Mouse (Mus musculus) forebrain, embryonic 16.5 days (tissue): ENCODE results near the gene Asb3. TPM values are rescaled to one million over a fixed set of nuclear protein-coding genes. Genes with fewer than 3 reads are reported as not detected.
"Not testable (repeated sequence)": the region's sequence is repeated elsewhere in the genome, so short reads cannot be mapped to it uniquely, and the experiment has no call there.

Experiments used
- ATAC-seq: fragments of 200-750 bp; cut with Nextera tagmentation; 2 replicates; pipeline ENCODE4 v1.8.0; 2017; ENCODE audit warnings: mild to moderate bottlenecking, moderate library complexity
- H3K27ac ChIP-seq: fragments of 300-500 bp; sonication (generic); 2 replicates; pipeline ENCODE4 v1.5.1; 2014; ENCODE audit warnings: low read length, control low read depth
- H3K27me3 ChIP-seq: fragments of 300-500 bp; sonication (generic); replicated peaks from 2 replicates; pipeline ENCODE4 v1.6.1; 2014; ENCODE audit warnings: low read length; ENCODE audit not compliant: control insufficient read depth, insufficient read depth
- H3K36me3 ChIP-seq: fragments of 300-500 bp; sonication (generic); 2 replicates; pipeline ENCODE4 v1.6.1; 2014; ENCODE audit not compliant: control insufficient read depth, insufficient read depth
- H3K4me1 ChIP-seq: fragments of 300-500 bp; sonication (generic); replicated peaks from 2 replicates; pipeline ENCODE4 v1.6.1; 2014; ENCODE audit warnings: low read length; ENCODE audit not compliant: control insufficient read depth, insufficient read depth
- H3K4me2 ChIP-seq: fragments of 300-500 bp; sonication (generic); 2 replicates; pipeline ENCODE4 v1.6.1; 2014; ENCODE audit warnings: mild to moderate bottlenecking, low read length, control low read depth
- H3K4me3 ChIP-seq: fragments of 300-500 bp; sonication (generic); replicated peaks from 2 replicates; pipeline ENCODE4 v1.5.1; 2014; ENCODE audit warnings: mild to moderate bottlenecking, low read length, control low read depth
- H3K9ac ChIP-seq: fragments of 300-500 bp; sonication (generic); replicated peaks from 2 replicates; pipeline ENCODE4 v1.6.1; 2014; ENCODE audit warnings: low read depth, low read length, control low read depth
- H3K9me3 ChIP-seq: fragments of 300-500 bp; sonication (generic); 2 replicates; pipeline ENCODE4 v1.6.1; 2016; ENCODE audit warnings: low read length; ENCODE audit not compliant: control insufficient read depth
- WGBS: fragments of 180-500 bp; shearing (Covaris S2); extraction: QIAGEN DNeasy Blood & Tissue Kit; methylation state at CpG from one replicate; pipeline ENCODE4 v1.1.7; 2014; 5-methylcytosine and 5-hydroxymethylcytosine counted together
- polyA plus RNA-seq: library from polyadenylated mRNA; unstranded; fragments of >200 nt; fragmentation: Nextera tagmentation; extraction: Ambion mirVana; gene quantifications from 2 replicates; pipeline ENCODE4 v1.2.1, GENCODE M21; 2015

The Asb3 gene
- polyA plus RNA-seq, 1 experiment from 2014 or later: 38.4 TPM

DNA sequence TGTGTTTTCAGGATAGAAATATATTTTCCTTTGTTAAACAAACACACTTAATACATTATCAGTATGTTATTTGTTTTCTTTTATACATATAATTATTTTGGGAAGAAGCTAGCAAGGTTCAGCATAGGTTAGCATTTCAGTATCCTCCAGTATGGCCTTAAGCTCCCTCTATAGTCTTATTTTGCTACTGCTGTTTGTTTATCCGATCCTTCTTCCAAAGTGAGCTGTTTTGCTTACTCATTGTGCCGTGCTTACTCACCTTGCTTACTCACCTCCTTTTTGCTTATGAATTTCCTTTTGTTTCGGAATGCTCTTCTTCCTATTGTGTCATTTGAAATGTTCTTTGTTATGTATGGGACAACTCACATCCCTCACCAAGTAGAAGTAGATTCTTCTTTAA lies 111.5 kb downstream of the Asb3 start:
- WGBS: 93% methylated on average over 3 of the region's 3 CpGs
- no peak overlapping the region for H3K4me3 ChIP-seq

GRCm38 (mm10) chr11:30998199-30998598 lies 113.0 kb downstream of the Asb3 start:
- WGBS: 95% methylated on average over 5 of the region's 5 CpGs
- H3K36me3 ChIP-seq: no peaks in the 10 kb centered on the region
- H3K4me2 ChIP-seq: no peak overlapping the region
- H3K9me3 ChIP-seq: no peaks in the 10 kb centered on the region
- H3K27ac ChIP-seq: no peak overlapping the region
- H3K9ac ChIP-seq: no peak overlapping the region
- no peak overlapping the region for H3K4me3 ChIP-seq
- H3K4me1 ChIP-seq: no peaks in the 10 kb centered on the region
- no peak for ATAC-seq
- no peaks in the 10 kb centered on the region for H3K27me3 ChIP-seq

More for the DNA sequence above, 111.5 kb downstream of the Asb3 start:
- H3K9ac ChIP-seq: no peak overlapping the region
- ATAC-seq: no peak
- H3K27me3 ChIP-seq: no peaks in the 10 kb centered on the region
- no peaks in the 10 kb centered on the region for H3K4me1 ChIP-seq
- H3K4me2 ChIP-seq: no peak overlapping the region
- H3K9me3 ChIP-seq: no peaks in the 10 kb centered on the region
- no peak overlapping the region for H3K27ac ChIP-seq
- H3K36me3 ChIP-seq: no peaks in the 10 kb centered on the region

DNA sequence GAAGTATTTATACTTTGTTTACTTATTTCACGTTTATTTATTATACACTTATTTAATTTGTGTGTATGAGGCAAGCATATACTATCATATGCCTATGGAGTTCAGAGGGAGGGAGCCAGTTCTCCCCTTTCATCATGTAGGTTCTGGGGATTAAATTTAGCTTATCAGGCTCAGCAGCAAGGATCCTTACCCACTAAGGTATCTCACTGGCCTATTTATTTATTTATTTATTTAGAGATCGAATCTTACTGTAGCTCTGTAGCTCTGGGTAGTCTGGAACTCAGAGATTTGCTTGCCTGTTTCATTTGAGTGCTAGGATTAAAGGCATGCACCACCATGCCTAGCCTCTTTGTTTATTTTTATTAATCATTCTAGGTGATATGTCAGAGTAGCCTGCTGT lies 113.5 kb downstream of the Asb3 start:
- H3K4me1 ChIP-seq: no peaks in the 10 kb centered on the region
- no peak overlapping the region for H3K4me2 ChIP-seq
- no peak overlapping the region for H3K27ac ChIP-seq
- over 99% methylated on average over 2 of the region's 2 CpGs for WGBS
- no peaks in the 10 kb centered on the region for H3K27me3 ChIP-seq
- no peaks in the 10 kb centered on the region for H3K36me3 ChIP-seq
- H3K9me3 ChIP-seq: no peaks in the 10 kb centered on the region
- no peak overlapping the region for H3K9ac ChIP-seq
- ATAC-seq: no peak
- H3K4me3 ChIP-seq: no peak overlapping the region

- Histone ChIP-seq H3K9me3 (no peaks in the 10 kb centered on the region), H3K4me2 (no peak overlapping the region), H3K36me3 (no peaks in the 10 kb centered on the region), H3K27ac (no peak overlapping the region), H3K27me3 (no peaks in the 10 kb centered on the region), H3K4me1 (no peaks in the 10 kb centered on the region), H3K9ac (no peak overlapping the region), H3K4me3 (no peak overlapping the region)
- 97% methylated on average over 2 of the region's 2 CpGs for WGBS
- ATAC-seq: no peak
Measured at GRCm38 (mm10) chr11:31000028-31000427, 114.8 kb downstream of the Asb3 start.

DNA sequence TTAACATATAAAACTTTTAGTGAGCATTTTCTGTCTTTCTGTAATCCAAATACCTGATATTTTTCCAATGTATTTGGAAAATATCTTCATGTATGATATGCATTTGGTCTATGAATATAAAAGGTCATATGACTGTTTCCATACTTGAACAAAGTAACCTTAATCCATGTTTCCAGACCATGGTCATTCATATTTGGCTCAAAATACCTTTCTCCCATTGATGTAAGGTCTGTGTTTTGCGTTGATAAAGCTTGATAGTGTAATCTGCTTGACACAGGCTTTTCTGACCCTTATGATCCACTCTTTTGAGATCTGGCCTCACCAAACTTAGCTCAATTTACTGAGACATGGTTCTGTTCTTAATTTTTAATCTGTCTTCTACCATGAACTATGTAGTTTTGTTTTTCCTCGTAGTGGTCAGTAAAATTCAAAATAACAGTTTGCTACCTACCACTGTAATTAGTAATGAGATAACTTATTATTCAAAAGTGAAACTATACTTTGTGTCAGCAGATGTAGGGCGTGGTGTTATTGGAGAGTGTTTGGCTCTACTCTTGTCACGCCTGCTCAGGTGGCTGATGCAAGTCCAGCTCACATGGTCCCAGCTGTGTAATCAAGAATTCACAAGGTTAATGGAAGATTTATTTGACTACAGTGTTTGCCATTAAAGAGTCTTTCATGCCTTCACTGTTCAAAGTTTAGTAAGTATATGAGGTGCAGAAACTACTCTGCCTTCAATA lies 116.1 kb downstream of the Asb3 start:
- no peaks in the 10 kb centered on the region for H3K36me3 ChIP-seq
- H3K9me3 ChIP-seq: no peaks in the 10 kb centered on the region
- no peak overlapping the region for H3K27ac ChIP-seq
- H3K4me1 ChIP-seq: no peaks in the 10 kb centered on the region
- no peak overlapping the region for H3K4me3 ChIP-seq
- no peaks in the 10 kb centered on the region for H3K27me3 ChIP-seq
- WGBS: 96% methylated on average over 4 of the region's 4 CpGs
- H3K9ac ChIP-seq: no peak overlapping the region
- H3K4me2 ChIP-seq: no peak overlapping the region
- no peak for ATAC-seq

GRCm38 (mm10) chr11:31009668-31010067 lies 124.5 kb downstream of the Asb3 start:
- H3K27ac ChIP-seq, H3K4me2 ChIP-seq, H3K9me3 ChIP-seq, H3K4me1 ChIP-seq, H3K27me3 ChIP-seq, H3K36me3 ChIP-seq, H3K9ac ChIP-seq, ATAC-seq, H3K4me3 ChIP-seq: not testable (repeated sequence)
- WGBS: 87% methylated on average over 1 of the region's 1 CpGs

DNA sequence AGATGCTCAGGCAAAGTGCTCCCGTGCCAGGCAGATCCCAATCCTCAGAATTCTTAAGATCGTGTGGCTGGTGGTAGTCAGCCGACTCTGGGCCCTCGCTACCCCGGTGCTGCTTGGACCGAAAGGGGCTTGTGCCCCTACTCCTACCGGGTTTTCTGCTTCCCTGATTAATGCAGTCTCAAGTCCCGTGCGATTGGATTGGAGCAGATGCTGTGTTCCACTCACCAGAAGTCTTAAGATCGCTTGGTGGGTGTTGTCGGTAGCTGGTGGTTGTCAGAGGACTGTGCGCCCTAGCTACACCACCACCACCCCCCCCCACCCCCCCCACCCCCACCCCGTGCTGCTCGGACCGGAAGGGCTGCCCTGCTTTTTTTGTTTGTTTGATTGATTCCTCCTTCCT lies 132.2 kb downstream of the Asb3 start:
- H3K4me2 ChIP-seq, H3K27ac ChIP-seq, H3K36me3 ChIP-seq, H3K9ac ChIP-seq, ATAC-seq, H3K9me3 ChIP-seq, H3K4me3 ChIP-seq, H3K27me3 ChIP-seq, H3K4me1 ChIP-seq: not testable (repeated sequence)
- WGBS: 65% methylated on average over 15 of the region's 15 CpGs

- WGBS: 97% methylated on average over 4 of the region's 4 CpGs
- Histone ChIP-seq H3K4me2 (no peak overlapping the region), H3K27me3 (no peaks in the 10 kb centered on the region), H3K36me3 (peaks cover under 1% of the 10 kb centered on the region; the same call in 1 of the 2 replicates), H3K27ac (no peak overlapping the region), H3K9me3 (0 out of 2 replicates have a peak, but pooled peaks cover 2% of the 10 kb centered on the region), H3K9ac (no peak overlapping the region), H3K4me3 (no peak overlapping the region), H3K4me1 (no peaks in the 10 kb centered on the region)
- ATAC-seq: no peak
Measured at GRCm38 (mm10) chr11:31034958-31035357, 149.7 kb downstream of the Asb3 start.

DNA sequence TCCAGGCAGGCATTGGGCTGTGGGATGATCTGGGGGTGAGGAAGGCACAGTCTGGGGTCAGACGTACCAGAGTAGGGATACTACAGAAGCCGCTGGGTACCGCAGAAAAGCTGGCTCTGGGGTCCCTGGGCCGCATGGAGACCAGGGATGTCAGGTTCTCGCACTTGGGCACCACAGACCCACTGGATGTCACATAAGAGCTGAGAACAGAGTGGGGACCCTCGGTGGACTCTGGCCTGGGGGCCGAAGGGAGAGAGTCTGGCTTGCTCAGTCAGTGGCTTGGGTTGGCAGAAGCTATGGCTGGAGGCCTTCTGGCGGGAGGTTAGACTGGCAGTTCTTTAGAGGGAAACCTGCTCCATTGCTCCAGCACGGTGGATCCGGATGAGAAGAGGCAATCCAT lies 204.8 kb downstream of the Asb3 start:
- 95% methylated on average over 10 of the region's 10 CpGs for WGBS
- Histone ChIP-seq H3K36me3 (no peaks in the 10 kb centered on the region), H3K27me3 (no peaks in the 10 kb centered on the region), H3K4me3 (no peak overlapping the region), H3K4me1 (no peaks in the 10 kb centered on the region), H3K4me2 (no peak overlapping the region), H3K9ac (no peak overlapping the region), H3K9me3 (no peaks in the 10 kb centered on the region), H3K27ac (no peak overlapping the region)
- ATAC-seq: no peak
